Mouse (Mus musculus) embryonic facial prominence, embryonic 14.5 days (tissue): ENCODE data around the gene Cog7. TPM values are rescaled to one million over a fixed set of nuclear protein-coding genes. Genes with fewer than 3 reads are reported as not detected.
A peak's percentile ranks its signal among the peaks of the same experiment; 100 is the strongest.

Experiments used
- ATAC-seq: fragments of 200-750 bp; cut with Nextera tagmentation; 2 replicates; pipeline ENCODE4 v1.8.0; 2017; ENCODE audit warnings: low read depth, moderate number of reproducible peaks, moderate TSS enrichment
- DNase-seq: peaks from one replicate; pipeline ENCODE4 v3.0.0-alpha.2; 2015; ENCODE audit warnings: low spot score
- H3K27ac ChIP-seq: fragments of 300-500 bp; sonication (generic); replicated peaks from 2 replicates; pipeline ENCODE4 v1.5.1; 2014; ENCODE audit warnings: low read depth, mild to moderate bottlenecking, low read length, moderate library complexity
- H3K27me3 ChIP-seq: fragments of 300-500 bp; sonication (generic); replicated peaks from 2 replicates; pipeline ENCODE4 v1.6.1; 2014; ENCODE audit warnings: low read length; ENCODE audit not compliant: control insufficient read depth, insufficient read depth
- H3K36me3 ChIP-seq: fragments of 300-500 bp; sonication (generic); 2 replicates; pipeline ENCODE4 v1.6.1; 2014; ENCODE audit warnings: low read length, mixed read lengths; ENCODE audit not compliant: control insufficient read depth, insufficient read depth
- H3K4me1 ChIP-seq: fragments of 300-500 bp; sonication (generic); 2 replicates; pipeline ENCODE4 v1.6.1; 2014; ENCODE audit warnings: antibody characterized with exemption, low read length; ENCODE audit not compliant: control insufficient read depth, insufficient read depth
- H3K4me2 ChIP-seq: fragments of 300-500 bp; sonication (generic); 2 replicates; pipeline ENCODE4 v1.6.1; 2014; ENCODE audit warnings: low read depth, mild to moderate bottlenecking, low read length, moderate library complexity, mixed read lengths
- H3K4me3 ChIP-seq: fragments of 300-500 bp; sonication (generic); 2 replicates; pipeline ENCODE4 v1.5.1; 2014; ENCODE audit warnings: low read depth, mild to moderate bottlenecking, low read length
- H3K9ac ChIP-seq: fragments of 300-500 bp; sonication (generic); 2 replicates; pipeline ENCODE4 v1.6.1; 2014; ENCODE audit warnings: low read depth, mild to moderate bottlenecking, low read length, moderate library complexity, mixed read lengths
- H3K9me3 ChIP-seq: fragments of 300-500 bp; sonication (generic); 2 replicates; pipeline ENCODE4 v1.6.1; 2016; ENCODE audit warnings: low read length; ENCODE audit not compliant: control insufficient read depth
- WGBS: fragments of 180-500 bp; shearing (Covaris S2); extraction: QIAGEN DNeasy Blood & Tissue Kit; methylation state at CpG from one replicate; pipeline ENCODE4 v1.1.7; 2014; 5-methylcytosine and 5-hydroxymethylcytosine counted together
- polyA plus RNA-seq: library from polyadenylated mRNA; unstranded; fragments of >200 nt; fragmentation: Nextera tagmentation; extraction: Ambion mirVana; gene quantifications from 2 replicates; pipeline ENCODE4 v1.2.1, GENCODE M21; 2014

The Cog7 gene
- polyA plus RNA-seq, 1 experiment from 2014 or later: 11.4 TPM

- no peak overlapping the region for H3K4me2 ChIP-seq
- H3K36me3 ChIP-seq: peaks cover 45% of the 10 kb centered on the region
- 0 out of 2 replicates have a peak, but pooled peaks cover 3% of the 10 kb centered on the region for H3K4me1 ChIP-seq
- DNase-seq (no peak), ATAC-seq (no peak)
- H3K4me3 ChIP-seq: no peak overlapping the region
- WGBS: 86% methylated on average over 10 of the region's 10 CpGs
- no peaks in the 10 kb centered on the region for H3K9me3 ChIP-seq
- H3K27ac ChIP-seq: no peak overlapping the region
- H3K9ac ChIP-seq: no peak overlapping the region
- no peaks in the 10 kb centered on the region for H3K27me3 ChIP-seq
These were observed 31.4 kb upstream of the Cog7 start for GRCm38 (mm10) chr7:122012949-122013348.

- ATAC-seq: no peak
- WGBS: 93% methylated on average over 4 of the region's 4 CpGs
- H3K36me3 ChIP-seq: peaks cover 51% of the 10 kb centered on the region
- H3K4me2 ChIP-seq: no peak overlapping the region
- no peak overlapping the region for H3K27ac ChIP-seq
- H3K9ac ChIP-seq: no peak overlapping the region
- H3K4me3 ChIP-seq: no peak overlapping the region
- H3K9me3 ChIP-seq: no peaks in the 10 kb centered on the region
- DNase-seq: no peak
- H3K27me3 ChIP-seq: no peaks in the 10 kb centered on the region
- H3K4me1 ChIP-seq: 0 out of 2 replicates have a peak, but pooled peaks cover 3% of the 10 kb centered on the region
These were observed 30.9 kb upstream of the Cog7 start for GRCm38 (mm10) chr7:122012370-122012769.

GRCm38 (mm10) chr7:122000396-122000795, 18.9 kb upstream of the Cog7 start:
- H3K36me3 ChIP-seq: peaks cover 93% of the 10 kb centered on the region
- WGBS: 73% methylated on average over 7 of the region's 8 CpGs
- no peak for DNase-seq

GRCm38 (mm10) chr7:121995961-121996360, 14.4 kb upstream of the Cog7 start:
- no peak for DNase-seq
- 91% methylated on average over 5 of the region's 5 CpGs for WGBS
- H3K27me3 ChIP-seq: no peaks in the 10 kb centered on the region
- no peak overlapping the region for H3K4me2 ChIP-seq
- no peak for ATAC-seq
- H3K4me1 ChIP-seq: no peaks in the 10 kb centered on the region
- no peak overlapping the region for H3K27ac ChIP-seq
- peaks cover 96% of the 10 kb centered on the region for H3K36me3 ChIP-seq
- H3K9ac ChIP-seq: no peak overlapping the region
- H3K4me3 ChIP-seq: no peak overlapping the region
- no peaks in the 10 kb centered on the region for H3K9me3 ChIP-seq

More at GRCm38 (mm10) chr7:122000396-122000795, 18.9 kb upstream of the Cog7 start:
- no peak overlapping the region for H3K4me3 ChIP-seq
- H3K27ac ChIP-seq: no peak overlapping the region
- H3K27me3 ChIP-seq: no peaks in the 10 kb centered on the region
- no peak overlapping the region for H3K4me2 ChIP-seq
- no peaks in the 10 kb centered on the region for H3K4me1 ChIP-seq
- no peak overlapping the region for H3K9ac ChIP-seq
- no peak for ATAC-seq
- H3K9me3 ChIP-seq: no peaks in the 10 kb centered on the region

- H3K36me3 ChIP-seq: peaks cover 52% of the 10 kb centered on the region
These were observed 6.5 kb downstream of the Cog7 start for GRCm38 (mm10) chr7:121975031-121975430.

GRCm38 (mm10) chr7:121971698-121972097, 9.8 kb downstream of the Cog7 start:
- H3K36me3 ChIP-seq: peaks cover 63% of the 10 kb centered on the region
- no peak overlapping the region for H3K27ac ChIP-seq
- DNase-seq (no peak), ATAC-seq (no peak)
- no peaks in the 10 kb centered on the region for H3K9me3 ChIP-seq
- WGBS: 81% methylated on average over 3 of the region's 3 CpGs
- no peaks in the 10 kb centered on the region for H3K27me3 ChIP-seq
- no peak overlapping the region for H3K4me2 ChIP-seq
- H3K4me1 ChIP-seq: no peaks in the 10 kb centered on the region
- no peak overlapping the region for H3K9ac ChIP-seq
- H3K4me3 ChIP-seq: no peak overlapping the region

More at GRCm38 (mm10) chr7:121975031-121975430, 6.5 kb downstream of the Cog7 start:
- H3K9ac ChIP-seq: no peak overlapping the region
- no peaks in the 10 kb centered on the region for H3K9me3 ChIP-seq
- ATAC-seq: 0 out of 2 replicates have a peak, but pooled peaks have one; percentile 50
- 46% methylated on average over 4 of the region's 4 CpGs for WGBS
- no peaks in the 10 kb centered on the region for H3K27me3 ChIP-seq
- H3K4me3 ChIP-seq: no peak overlapping the region
- H3K4me2 ChIP-seq: no peak overlapping the region
- no peaks in the 10 kb centered on the region for H3K4me1 ChIP-seq
- no peak overlapping the region for H3K27ac ChIP-seq
- DNase-seq: peak; percentile 69

GRCm38 (mm10) chr7:121970250-121970649, 11.3 kb downstream of the Cog7 start:
- Histone ChIP-seq H3K9me3 (no peaks in the 10 kb centered on the region), H3K9ac (no peak overlapping the region), H3K27ac (no peak overlapping the region), H3K4me1 (no peaks in the 10 kb centered on the region), H3K27me3 (no peaks in the 10 kb centered on the region), H3K4me3 (no peak overlapping the region), H3K36me3 (peaks cover 56% of the 10 kb centered on the region), H3K4me2 (no peak overlapping the region)
- WGBS: 90% methylated on average over 9 of the region's 9 CpGs
- ATAC-seq (no peak), DNase-seq (no peak)

- DNase-seq (no peak), ATAC-seq (no peak)
- Histone ChIP-seq H3K9me3 (no peaks in the 10 kb centered on the region), H3K36me3 (peaks cover 49% of the 10 kb centered on the region), H3K4me2 (no peak overlapping the region), H3K27me3 (no peaks in the 10 kb centered on the region), H3K4me1 (no peaks in the 10 kb centered on the region), H3K4me3 (no peak overlapping the region), H3K9ac (no peak overlapping the region), H3K27ac (no peak overlapping the region)
- 91% methylated on average over 9 of the region's 9 CpGs for WGBS
These were observed 12.7 kb downstream of the Cog7 start for GRCm38 (mm10) chr7:121968816-121969215.

GRCm38 (mm10) chr7:121968242-121968641, 13.3 kb downstream of the Cog7 start:
- no peaks in the 10 kb centered on the region for H3K27me3 ChIP-seq

More at GRCm38 (mm10) chr7:121968242-121968641, 13.3 kb downstream of the Cog7 start:
- DNase-seq (no peak), ATAC-seq (no peak)
- Histone ChIP-seq H3K4me3 (no peak overlapping the region), H3K9ac (no peak overlapping the region), H3K9me3 (no peaks in the 10 kb centered on the region), H3K27ac (no peak overlapping the region), H3K4me1 (no peaks in the 10 kb centered on the region), H3K4me2 (no peak overlapping the region), H3K36me3 (peaks cover 47% of the 10 kb centered on the region)
- WGBS: 79% methylated on average over 8 of the region's 8 CpGs
